In genomic region chr4:82623081-82623538, GRCm38 (mm10) we compare ENCODE assay signal across 9 mouse cellular contexts.
DNase-seq lines count a peak whose midpoint lies in the region; ATAC-seq lines count a peak whose summit lies in the region.
"Had no signal": no experiment of that assay in that cellular context is flagged by ENCODE, and none has a peak within 500 bp of the region (broad histone marks: within the 10 kb centered on the region; RNA-seq: fewer than 3 reads in every experiment).

No protein-coding gene starts in this region.

- no peak overlapping the region for H3K4me3 ChIP-seq in kidney, embryonic 16.5 days (ENCODE audit: low read length)
- no peak overlapping the region for H3K4me3 ChIP-seq in embryonic facial prominence, embryonic 14.5 days (ENCODE audit: low read depth, low read length)
- no peak overlapping the region for H3K4me3 ChIP-seq in forebrain, embryonic 16.5 days (replicated peaks; ENCODE audit: low read length)
- no peak overlapping the region for H3K4me3 ChIP-seq in limb, embryonic 15.5 days

- WGBS in kidney, embryonic 16.5 days: 76% methylated on average over 12 of the region's 12 CpGs
- WGBS in embryonic facial prominence, embryonic 14.5 days: 49% methylated on average over 12 of the region's 12 CpGs
- 37% methylated on average over 12 of the region's 12 CpGs for WGBS in forebrain, embryonic 16.5 days
- WGBS in limb, embryonic 15.5 days: 32% methylated on average over 12 of the region's 12 CpGs

- no peak for ATAC-seq in kidney, embryonic 16.5 days (ENCODE audit: low FRiP score, low TSS enrichment)
- ATAC-seq in embryonic facial prominence, embryonic 14.5 days (ENCODE audit: low read depth): no peak
- ATAC-seq in forebrain, embryonic 16.5 days: peak; percentile 26; the same call in 1 of the 2 replicates
- ATAC-seq in limb, embryonic 15.5 days (ENCODE audit: insufficient number of reproducible peaks, low FRiP score, low TSS enrichment, low read depth): no peak

- H3K9me3 ChIP-seq in kidney, embryonic 16.5 days (ENCODE audit: low read length): no peaks in the 10 kb centered on the region
- no peaks in the 10 kb centered on the region for H3K9me3 ChIP-seq in embryonic facial prominence, embryonic 14.5 days (ENCODE audit: control insufficient read depth, low read length)
- no peaks in the 10 kb centered on the region for H3K9me3 ChIP-seq in forebrain, embryonic 16.5 days (ENCODE audit: control insufficient read depth, low read length)
- no peaks in the 10 kb centered on the region for H3K9me3 ChIP-seq in limb, embryonic 15.5 days

- no peak for DNase-seq in kidney, postnatal 4 days
- DNase-seq in embryonic facial prominence, embryonic 14.5 days (ENCODE audit: low spot score): peak; percentile 70
- no peak for DNase-seq in urinary bladder, adult 18-20 months (ENCODE audit: low spot score in 2 of 2)
- no peak for DNase-seq in cerebellum, postnatal 36 days
- no peak for DNase-seq in ovary, postnatal 14 days (ENCODE audit: low spot score)

- peaks cover 20% of the 10 kb centered on the region for H3K4me1 ChIP-seq in kidney, embryonic 16.5 days (ENCODE audit: insufficient read depth, low read length)
- H3K4me1 ChIP-seq in embryonic facial prominence, embryonic 14.5 days (ENCODE audit: control insufficient read depth, insufficient read depth, low read length): peaks cover 19% of the 10 kb centered on the region
- H3K4me1 ChIP-seq in forebrain, embryonic 16.5 days (replicated peaks; ENCODE audit: control insufficient read depth, insufficient read depth, low read length): peaks cover 29% of the 10 kb centered on the region
- H3K4me1 ChIP-seq in limb, embryonic 15.5 days: peaks cover 23% of the 10 kb centered on the region

- H3K27ac ChIP-seq in kidney, embryonic 16.5 days (ENCODE audit: low read length): peak overlapping the region; percentile 74
- peak overlapping the region; percentile 87 for H3K27ac ChIP-seq in embryonic facial prominence, embryonic 14.5 days (replicated peaks; ENCODE audit: low read depth, low read length)
- peak overlapping the region; percentile 82 for H3K27ac ChIP-seq in forebrain, embryonic 16.5 days (ENCODE audit: low read length)
- H3K27ac ChIP-seq in limb, embryonic 15.5 days: peak overlapping the region; percentile 82
- H3K27ac ChIP-seq: liver, embryonic 14.5 days had no signal

- no peak overlapping the region for H3K4me2 ChIP-seq in kidney, embryonic 16.5 days (replicated peaks; ENCODE audit: low read depth, low read length)
- no peak overlapping the region for H3K4me2 ChIP-seq in embryonic facial prominence, embryonic 14.5 days (ENCODE audit: low read depth, low read length)
- H3K4me2 ChIP-seq in forebrain, embryonic 16.5 days (ENCODE audit: low read length): no peak overlapping the region
- no peak overlapping the region for H3K4me2 ChIP-seq in limb, embryonic 15.5 days

- H3K36me3 ChIP-seq in kidney, embryonic 16.5 days (ENCODE audit: insufficient read depth, low read length): no peaks in the 10 kb centered on the region
- H3K36me3 ChIP-seq in embryonic facial prominence, embryonic 14.5 days (ENCODE audit: control insufficient read depth, insufficient read depth, low read length): no peaks in the 10 kb centered on the region
- H3K36me3 ChIP-seq in forebrain, embryonic 16.5 days (ENCODE audit: control insufficient read depth, insufficient read depth): no peaks in the 10 kb centered on the region
- H3K36me3 ChIP-seq in limb, embryonic 15.5 days: no peaks in the 10 kb centered on the region

- H3K9ac ChIP-seq in kidney, embryonic 16.5 days (replicated peaks; ENCODE audit: low read length): no peak overlapping the region
- H3K9ac ChIP-seq in embryonic facial prominence, embryonic 14.5 days (ENCODE audit: low read depth, low read length): no peak overlapping the region
- peak overlapping the region; percentile 20; the same call in 1 of the 2 replicates for H3K9ac ChIP-seq in forebrain, embryonic 16.5 days (replicated peaks; ENCODE audit: low read depth, low read length)
- H3K9ac ChIP-seq in limb, embryonic 15.5 days: no peak overlapping the region
- H3K9ac ChIP-seq: liver, embryonic 14.5 days had no signal

- H3K27me3 ChIP-seq in kidney, embryonic 16.5 days (ENCODE audit: insufficient read depth, low read length): no peaks in the 10 kb centered on the region
- no peaks in the 10 kb centered on the region for H3K27me3 ChIP-seq in embryonic facial prominence, embryonic 14.5 days (replicated peaks; ENCODE audit: control insufficient read depth, insufficient read depth, low read length)
- no peaks in the 10 kb centered on the region for H3K27me3 ChIP-seq in forebrain, embryonic 16.5 days (replicated peaks; ENCODE audit: control insufficient read depth, insufficient read depth, low read length)
- H3K27me3 ChIP-seq in limb, embryonic 15.5 days: no peaks in the 10 kb centered on the region
